Mouse (Mus musculus) liver, adult 2 months (tissue): ENCODE measurements around the gene Chst4. TPM values are rescaled to one million over a fixed set of nuclear protein-coding genes. Genes with fewer than 3 reads are reported as not detected.

Experiments used
- DNase-seq: peaks from one replicate; pipeline ENCODE4 v3.0.0-alpha.2; 2011; ENCODE audit warnings: low read depth, low spot score; ENCODE audit errors: extremely low read depth
- H3K27ac ChIP-seq: fragments of 200-500 bp; replicated peaks from 2 replicates; pipeline ENCODE4 v1.5.1; 2012; ENCODE audit warnings: low read depth, mild to moderate bottlenecking, control low read depth, inconsistent platforms, low read length; ENCODE audit not compliant: insufficient read depth
- H3K27me3 ChIP-seq: fragments of 200-500 bp; 2 replicates; pipeline ENCODE4 v1.6.1; 2012; ENCODE audit warnings: mild to moderate bottlenecking, moderate library complexity, low read length, inconsistent platforms; ENCODE audit not compliant: control insufficient read depth, insufficient read depth
- H3K36me3 ChIP-seq: fragments of 200-500 bp; 2 replicates; pipeline ENCODE4 v1.6.1; 2012; ENCODE audit warnings: low read length, inconsistent platforms; ENCODE audit not compliant: control insufficient read depth, insufficient read depth
- H3K4me1 ChIP-seq: fragments of 200-500 bp; 2 replicates; pipeline ENCODE4 v1.6.1; 2011; ENCODE audit warnings: low read length; ENCODE audit not compliant: control insufficient read depth, insufficient read depth
- H3K4me3 ChIP-seq: fragments of 200-500 bp; 2 replicates; pipeline ENCODE4 v1.5.1; 2011; ENCODE audit warnings: low read depth, mild to moderate bottlenecking, control low read depth, low read length, moderate library complexity; ENCODE audit not compliant: insufficient read depth
- H3K79me2 ChIP-seq: fragments of 200-500 bp; 2 replicates; pipeline ENCODE4 v1.6.1; 2012; ENCODE audit warnings: inconsistent platforms, mild to moderate bottlenecking, low read length, moderate library complexity; ENCODE audit not compliant: control insufficient read depth, insufficient read depth
- H3K9ac ChIP-seq: fragments of 200-500 bp; 2 replicates; pipeline ENCODE4 v1.6.1; 2012; ENCODE audit warnings: low read depth, mild to moderate bottlenecking, control low read depth, inconsistent platforms, low read length
- CTCF ChIP-seq: fragments of 200-500 bp; IDR thresholded peaks from 2 replicates; pipeline ENCODE4 v1.5.1; 2011; ENCODE audit warnings: low read depth, low read length, control low read depth
- POLR2A ChIP-seq: fragments of 200-500 bp; IDR thresholded peaks from 2 replicates; pipeline ENCODE4 v1.6.1; 2011; ENCODE audit warnings: low read length, control low read depth; ENCODE audit not compliant: insufficient read depth; ENCODE audit errors: extremely low read depth
- WGBS: fragments of 180-500 bp; shearing (Covaris S2); methylation state at CpG from one replicate; pipeline ENCODE4 v1.1.7; 2018; 5-methylcytosine and 5-hydroxymethylcytosine counted together
- polyA plus RNA-seq: library from polyadenylated mRNA; depleted of rRNA; stranded (reverse); fragments of >200 nt; gene quantifications from 2 replicates; pipeline ENCODE4 v1.2.3, GENCODE M21; 2012
- total RNA-seq: library from RNA; depleted of rRNA; stranded (reverse); fragments of >200 nt; gene quantifications from 2 replicates; pipeline ENCODE4 v1.2.3, GENCODE M21; 2014

Chst4 gene
- total and polyA plus RNA-seq, 2 experiments, result 0.18 to 0.39 TPM

GRCm38 (mm10) chr8:109992166-109992565, 47.4 kb downstream of the Chst4 start:
- peaks cover 55% of the 10 kb centered on the region for H3K36me3 ChIP-seq
- peak; percentile 50 for DNase-seq
- TF ChIP-seq CTCF, result no peak
- no peak for TF ChIP-seq POLR2A
- WGBS, result 18% methylated on average over 5 of the region's 5 CpGs
- H3K27ac ChIP-seq, result peak overlapping the region; percentile 91
- H3K4me1 ChIP-seq, result peaks cover 11% of the 10 kb centered on the region
- H3K9ac ChIP-seq, result peak overlapping the region; percentile 95
- peak overlapping the region; percentile 58 for H3K4me3 ChIP-seq
- H3K27me3 ChIP-seq, result no peaks in the 10 kb centered on the region
- 0 out of 2 replicates have a peak, but pooled peaks cover 3% of the 10 kb centered on the region for H3K79me2 ChIP-seq

- H3K27me3 ChIP-seq, result no peaks in the 10 kb centered on the region
- TF ChIP-seq CTCF (no peak), POLR2A (peak; percentile 99)
- H3K27ac ChIP-seq, result peak within 1 kb of the TSS; percentile 91
- H3K79me2 ChIP-seq, result 0 out of 2 replicates have a peak, but pooled peaks cover 3% of the 10 kb centered on the region
- peak; percentile 95 for DNase-seq
- H3K36me3 ChIP-seq, result peaks cover 37% of the 10 kb centered on the region
- H3K4me3 ChIP-seq, result peak within 1 kb of the TSS; percentile 58
- WGBS, result 13% methylated on average over 8 of the region's 8 CpGs
- H3K4me1 ChIP-seq, result peaks cover 12% of the 10 kb centered on the region
- peak within 1 kb of the TSS; percentile 98 for H3K9ac ChIP-seq
Observed at GRCm38 (mm10) chr8:109990224-109990623, 49.3 kb downstream of the Chst4 start, which contains the start of gene Tat. Tat (plus strand) TSS chr8:109990437.

GRCm38 (mm10) chr8:109989151-109989550, 50.4 kb downstream of the Chst4 start:
- Histone ChIP-seq H3K27ac (peak overlapping the region; percentile 7; the same call in 1 of the 2 replicates), H3K4me3 (no peak overlapping the region), H3K4me1 (peaks cover 21% of the 10 kb centered on the region), H3K79me2 (0 out of 2 replicates have a peak, but pooled peaks cover 3% of the 10 kb centered on the region), H3K9ac (no peak overlapping the region), H3K27me3 (no peaks in the 10 kb centered on the region), H3K36me3 (peaks cover 27% of the 10 kb centered on the region)
- peak; percentile 46 for TF ChIP-seq CTCF
- no peak for TF ChIP-seq POLR2A
- 57% methylated on average over 8 of the region's 8 CpGs for WGBS
- peak; percentile 63 for DNase-seq

GRCm38 (mm10) chr8:109987776-109988175, 51.8 kb downstream of the Chst4 start:
- WGBS, result 20% methylated on average over 7 of the region's 7 CpGs
- Histone ChIP-seq H3K27me3 (no peaks in the 10 kb centered on the region), H3K4me1 (peaks cover 28% of the 10 kb centered on the region), H3K9ac (peak overlapping the region; percentile 50; the same call in 1 of the 2 replicates), H3K4me3 (0 out of 2 replicates have a peak overlapping the region, but pooled peaks have one; percentile 1), H3K27ac (peak overlapping the region; percentile 91), H3K79me2 (0 out of 2 replicates have a peak, but pooled peaks cover 3% of the 10 kb centered on the region), H3K36me3 (peaks cover 17% of the 10 kb centered on the region)
- DNase-seq, result peak; percentile 82
- TF ChIP-seq CTCF (no peak), POLR2A (no peak)

- DNase-seq, result peak; percentile 99
- H3K4me1 ChIP-seq, result peaks cover 34% of the 10 kb centered on the region
- 14% methylated on average over 7 of the region's 7 CpGs for WGBS
- peaks cover 4% of the 10 kb centered on the region for H3K36me3 ChIP-seq
- H3K4me3 ChIP-seq, result no peak overlapping the region
- H3K27me3 ChIP-seq, result no peaks in the 10 kb centered on the region
- H3K79me2 ChIP-seq, result 0 out of 2 replicates have a peak, but pooled peaks cover 3% of the 10 kb centered on the region
- TF ChIP-seq POLR2A, result no peak
- no peak for TF ChIP-seq CTCF
- no peak overlapping the region for H3K9ac ChIP-seq
- peak overlapping the region; percentile 87 for H3K27ac ChIP-seq
Observed at GRCm38 (mm10) chr8:109986384-109986783, 53.2 kb downstream of the Chst4 start.

GRCm38 (mm10) chr8:109983944-109984343, 55.6 kb downstream of the Chst4 start:
- Histone ChIP-seq H3K4me1 (peaks cover 32% of the 10 kb centered on the region), H3K79me2 (no peaks in the 10 kb centered on the region), H3K27ac (peak overlapping the region; percentile 91), H3K27me3 (no peaks in the 10 kb centered on the region), H3K4me3 (no peak overlapping the region), H3K36me3 (no peaks in the 10 kb centered on the region), H3K9ac (no peak overlapping the region)
- TF ChIP-seq CTCF (no peak), POLR2A (no peak)
- DNase-seq, result peak; percentile 97
- WGBS, result 10% methylated on average over 5 of the region's 5 CpGs
